Mouse (Mus musculus) stomach, embryonic 14.5 days (tissue): ENCODE results near the gene Fosl2. TPM values are rescaled to one million over a fixed set of nuclear protein-coding genes. Genes with fewer than 3 reads are reported as not detected.

ENCODE experiments used
- ATAC-seq: fragments of 200-750 bp; cut with Nextera tagmentation; 2 replicates; pipeline ENCODE4 v1.8.0; 2017; ENCODE audit warnings: low read depth, moderate TSS enrichment; ENCODE audit not compliant: insufficient number of reproducible peaks, insufficient read depth, low FRiP score
- H3K27ac ChIP-seq: fragments of 300-500 bp; sonication (generic); 2 replicates; pipeline ENCODE4 v1.5.1; 2014; ENCODE audit warnings: mild to moderate bottlenecking, low read length, moderate library complexity, mixed read lengths
- H3K27me3 ChIP-seq: fragments of 300-500 bp; sonication (generic); 2 replicates; pipeline ENCODE4 v1.6.1; 2014; ENCODE audit warnings: low read length, control low read depth, mixed read lengths; ENCODE audit not compliant: control insufficient read depth, insufficient read depth
- H3K36me3 ChIP-seq: fragments of 300-500 bp; sonication (generic); 2 replicates; pipeline ENCODE4 v1.6.1; 2014; ENCODE audit warnings: mild to moderate bottlenecking, control low read depth, low read length, moderate library complexity, mixed read lengths; ENCODE audit not compliant: control insufficient read depth, insufficient read depth
- H3K4me1 ChIP-seq: fragments of 300-500 bp; sonication (generic); 2 replicates; pipeline ENCODE4 v1.6.1; 2014; ENCODE audit warnings: low read length, control low read depth, mixed read lengths; ENCODE audit not compliant: control insufficient read depth, insufficient read depth
- H3K4me2 ChIP-seq: fragments of 300-500 bp; sonication (generic); replicated peaks from 2 replicates; pipeline ENCODE4 v1.6.1; 2014; ENCODE audit warnings: low read depth, low read length, control low read depth
- H3K4me3 ChIP-seq: fragments of 300-500 bp; sonication (generic); 2 replicates; pipeline ENCODE4 v1.5.1; 2014; ENCODE audit warnings: low read depth, low read length, control low read depth
- H3K9ac ChIP-seq: fragments of 300-500 bp; sonication (generic); replicated peaks from 2 replicates; pipeline ENCODE4 v1.6.1; 2014; ENCODE audit warnings: low read depth, mild to moderate bottlenecking, control low read depth, low read length, moderate library complexity, mixed read lengths
- H3K9me3 ChIP-seq: fragments of 300-500 bp; sonication (generic); 2 replicates; pipeline ENCODE4 v1.6.1; 2016; ENCODE audit warnings: low read depth, low read length, control low read depth; ENCODE audit not compliant: control insufficient read depth
- WGBS: fragments of 180-500 bp; shearing (Covaris S2); extraction: QIAGEN DNeasy Blood & Tissue Kit; methylation state at CpG from one replicate; pipeline ENCODE4 v1.1.7; 2014; 5-methylcytosine and 5-hydroxymethylcytosine counted together
- polyA plus RNA-seq: library from polyadenylated mRNA; unstranded; fragments of >200 nt; fragmentation: Nextera tagmentation; extraction: Ambion mirVana; gene quantifications from 2 replicates; pipeline ENCODE4 v1.2.1, GENCODE M21; 2014

The Fosl2 gene
- polyA plus RNA-seq, 1 experiment from 2014 or later = 15.8 TPM

DNA sequence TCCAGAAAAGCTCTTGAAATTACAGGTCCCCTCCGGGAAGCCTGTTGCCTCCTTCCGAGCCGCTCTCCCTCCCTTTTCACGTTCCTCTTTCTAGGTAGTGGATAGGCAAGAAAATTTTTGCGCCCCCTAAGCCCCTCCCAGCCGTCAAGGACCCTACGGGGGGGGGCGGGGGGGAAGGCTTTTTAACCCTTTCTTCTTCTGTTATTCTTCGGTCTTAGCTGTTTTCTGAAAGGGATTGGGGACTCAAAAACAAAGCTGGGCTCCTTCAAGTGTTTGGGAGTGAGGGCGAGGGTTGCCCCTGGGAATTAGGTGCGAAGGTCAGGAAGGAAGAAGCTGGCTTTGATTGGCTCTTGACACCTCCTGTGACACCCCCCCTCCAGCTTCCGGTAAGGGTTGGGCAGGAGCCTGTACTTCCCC, 1.5 kb downstream of the Fosl2 start:
- peak overlapping the region; percentile 84 for H3K4me3 ChIP-seq
- under 1% methylated on average over 12 of the region's 12 CpGs for WGBS
- no peaks in the 10 kb centered on the region; the same call in 1 of the 2 replicates for H3K36me3 ChIP-seq
- ATAC-seq = no peak
- peak overlapping the region; percentile 100 for H3K27ac ChIP-seq
- H3K4me1 ChIP-seq = peaks cover 26% of the 10 kb centered on the region; the same call in 1 of the 2 replicates
- H3K27me3 ChIP-seq = no peaks in the 10 kb centered on the region
- peak overlapping the region; percentile 72 for H3K4me2 ChIP-seq
- no peaks in the 10 kb centered on the region for H3K9me3 ChIP-seq
- peak overlapping the region; percentile 97 for H3K9ac ChIP-seq

DNA sequence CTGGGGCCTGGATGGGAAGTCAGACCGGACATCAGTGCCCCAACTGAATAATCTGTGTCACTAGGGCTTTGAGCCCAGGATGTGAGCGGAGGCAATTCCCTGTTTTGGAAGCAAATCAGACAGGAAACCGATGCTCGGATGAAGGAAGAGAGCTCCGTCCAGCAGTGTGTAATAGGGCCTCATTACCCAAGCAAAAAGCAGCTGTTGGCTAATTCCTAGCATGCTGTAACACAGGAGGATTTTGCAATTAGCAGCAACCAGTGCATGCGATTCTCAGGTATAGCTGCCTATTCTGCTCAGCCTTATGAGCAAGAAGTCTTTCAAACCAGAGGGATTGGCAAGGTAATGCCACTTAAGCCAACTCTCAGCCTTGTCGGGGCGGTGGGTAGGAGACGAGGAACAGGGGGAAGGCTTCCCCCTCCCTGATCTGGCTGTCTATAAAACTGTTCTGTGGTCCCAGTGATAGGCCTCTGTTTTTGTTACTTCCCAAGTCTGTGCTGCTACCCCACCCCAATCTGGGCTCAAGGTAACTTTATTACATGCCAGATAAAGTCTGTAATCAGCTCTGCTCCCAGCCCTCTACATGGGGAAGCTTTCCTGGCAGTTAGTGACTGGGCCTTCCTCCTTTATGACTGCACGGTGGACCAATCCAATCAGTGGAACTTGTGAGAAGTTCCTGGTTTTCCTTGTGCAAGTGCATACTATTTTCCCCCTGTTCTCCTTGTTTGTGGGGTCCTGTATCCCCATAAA, 3.0 kb downstream of the Fosl2 start:
- peaks cover 26% of the 10 kb centered on the region; the same call in 1 of the 2 replicates for H3K4me1 ChIP-seq
- 16% methylated on average over 10 of the region's 10 CpGs for WGBS
- no peaks in the 10 kb centered on the region for H3K9me3 ChIP-seq
- peak overlapping the region; percentile 100 for H3K27ac ChIP-seq
- H3K9ac ChIP-seq = peak overlapping the region; percentile 97
- H3K36me3 ChIP-seq = no peaks in the 10 kb centered on the region; the same call in 1 of the 2 replicates
- H3K4me2 ChIP-seq = peak overlapping the region; percentile 72
- ATAC-seq = no peak
- no peaks in the 10 kb centered on the region for H3K27me3 ChIP-seq
- peak overlapping the region; percentile 84 for H3K4me3 ChIP-seq

- no peak for ATAC-seq
- WGBS = 26% methylated on average over 9 of the region's 9 CpGs
- H3K27me3 ChIP-seq = no peaks in the 10 kb centered on the region
- no peaks in the 10 kb centered on the region for H3K9me3 ChIP-seq
- no peak overlapping the region for H3K9ac ChIP-seq
- H3K4me3 ChIP-seq = peak overlapping the region; percentile 84
- H3K4me1 ChIP-seq = peaks cover 20% of the 10 kb centered on the region; the same call in 1 of the 2 replicates
- peak overlapping the region; percentile 100; the same call in 1 of the 2 replicates for H3K27ac ChIP-seq
- peak overlapping the region; percentile 72 for H3K4me2 ChIP-seq
- no peaks in the 10 kb centered on the region; the same call in 1 of the 2 replicates for H3K36me3 ChIP-seq
Measured at GRCm38 (mm10) chr5:32139516-32140037, 4.0 kb downstream of the Fosl2 start.

DNA sequence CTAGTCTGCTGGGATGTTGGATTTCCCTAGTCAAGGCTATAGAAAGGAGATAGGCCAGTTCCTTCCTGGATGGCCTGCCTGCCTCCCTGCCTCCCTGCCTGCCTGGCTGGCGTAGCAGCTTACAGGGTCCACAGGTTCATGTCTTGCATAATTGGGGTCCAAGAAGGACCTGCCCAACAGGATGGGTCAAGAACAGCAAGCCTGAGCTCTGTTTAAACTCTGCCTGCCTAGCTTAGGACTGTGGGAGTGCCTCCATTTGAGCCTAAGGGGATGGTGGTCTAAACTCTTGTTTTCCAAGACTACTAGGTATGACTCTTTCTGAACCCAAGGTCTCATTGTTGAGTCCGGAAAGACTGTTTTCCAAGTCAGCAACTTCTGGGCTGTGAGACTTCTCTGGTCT, 6.3 kb downstream of the Fosl2 start:
- no peaks in the 10 kb centered on the region for H3K27me3 ChIP-seq
- 76% methylated on average over 2 of the region's 2 CpGs for WGBS
- ATAC-seq = no peak
- no peak overlapping the region for H3K9ac ChIP-seq
- H3K4me2 ChIP-seq = no peak overlapping the region
- no peaks in the 10 kb centered on the region for H3K9me3 ChIP-seq
- peaks cover 15% of the 10 kb centered on the region for H3K36me3 ChIP-seq
- H3K4me1 ChIP-seq = peaks cover 20% of the 10 kb centered on the region; the same call in 1 of the 2 replicates
- H3K4me3 ChIP-seq = no peak overlapping the region
- no peak overlapping the region for H3K27ac ChIP-seq

GRCm38 (mm10) chr5:32143433-32143970, 7.9 kb downstream of the Fosl2 start:
- Histone ChIP-seq H3K27ac (no peak overlapping the region), H3K4me2 (no peak overlapping the region), H3K9me3 (no peaks in the 10 kb centered on the region), H3K4me1 (peaks cover 20% of the 10 kb centered on the region; the same call in 1 of the 2 replicates), H3K9ac (no peak overlapping the region), H3K27me3 (no peaks in the 10 kb centered on the region), H3K36me3 (peaks cover 32% of the 10 kb centered on the region), H3K4me3 (no peak overlapping the region)
- ATAC-seq = no peak
- WGBS = 72% methylated on average over 13 of the region's 13 CpGs

- H3K36me3 ChIP-seq = peaks cover 49% of the 10 kb centered on the region
- no peak overlapping the region for H3K4me2 ChIP-seq
- WGBS = 92% methylated on average over 6 of the region's 6 CpGs
- H3K9ac ChIP-seq = no peak overlapping the region
- no peak overlapping the region for H3K27ac ChIP-seq
- H3K4me3 ChIP-seq = no peak overlapping the region
- no peaks in the 10 kb centered on the region for H3K27me3 ChIP-seq
- ATAC-seq = no peak
- peaks cover 12% of the 10 kb centered on the region; the same call in 1 of the 2 replicates for H3K4me1 ChIP-seq
- no peaks in the 10 kb centered on the region for H3K9me3 ChIP-seq
Measured at GRCm38 (mm10) chr5:32146281-32146680, 10.7 kb downstream of the Fosl2 start.

DNA sequence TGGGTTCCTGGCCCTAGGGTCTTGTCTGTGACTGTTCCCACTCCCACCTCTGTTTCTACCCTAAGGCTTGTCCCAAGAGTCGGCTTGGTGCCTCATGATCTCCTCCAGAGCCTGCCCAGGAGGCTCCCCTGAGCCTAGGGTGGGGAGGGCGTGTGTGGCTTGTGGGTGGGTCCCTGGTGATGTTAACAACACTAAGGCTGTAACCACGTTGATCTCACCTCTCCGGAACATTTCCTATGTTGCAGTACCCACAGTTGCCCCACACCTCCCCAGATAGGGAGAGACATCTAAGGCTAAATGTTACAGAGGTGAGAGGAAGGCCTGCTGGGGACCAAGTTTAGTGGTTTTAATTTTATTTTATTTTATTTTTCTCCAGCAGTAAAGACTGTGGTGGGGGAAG, 13.0 kb downstream of the Fosl2 start:
- H3K4me1 ChIP-seq = no peaks in the 10 kb centered on the region; the same call in 1 of the 2 replicates
- H3K4me2 ChIP-seq = no peak overlapping the region
- H3K9ac ChIP-seq = no peak overlapping the region
- ATAC-seq = no peak
- WGBS = 83% methylated on average over 4 of the region's 4 CpGs
- H3K36me3 ChIP-seq = peaks cover 69% of the 10 kb centered on the region
- no peaks in the 10 kb centered on the region for H3K9me3 ChIP-seq
- H3K27me3 ChIP-seq = no peaks in the 10 kb centered on the region
- no peak overlapping the region for H3K4me3 ChIP-seq
- no peak overlapping the region for H3K27ac ChIP-seq

- peaks cover 80% of the 10 kb centered on the region for H3K36me3 ChIP-seq
- H3K27me3 ChIP-seq = no peaks in the 10 kb centered on the region
- no peaks in the 10 kb centered on the region for H3K4me1 ChIP-seq
- ATAC-seq = no peak
- H3K27ac ChIP-seq = no peak overlapping the region
- H3K4me2 ChIP-seq = no peak overlapping the region
- WGBS = 58% methylated on average over 4 of the region's 4 CpGs
- no peak overlapping the region for H3K4me3 ChIP-seq
- H3K9ac ChIP-seq = no peak overlapping the region
- H3K9me3 ChIP-seq = no peaks in the 10 kb centered on the region
Measured at GRCm38 (mm10) chr5:32151244-32151643, 15.6 kb downstream of the Fosl2 start.
